Mouse (Mus musculus) forebrain, embryonic 16.5 days (tissue): ENCODE data around the gene Hltf. TPM values are rescaled to one million over a fixed set of nuclear protein-coding genes. Genes with fewer than 3 reads are reported as not detected.
"Not testable (repeated sequence)": the region's sequence is repeated elsewhere in the genome, so short reads cannot be mapped to it uniquely, and the experiment has no call there.

Source experiments
- ATAC-seq: fragments of 200-750 bp; cut with Nextera tagmentation; 2 replicates; pipeline ENCODE4 v1.8.0; 2017; ENCODE audit warnings: mild to moderate bottlenecking, moderate library complexity
- H3K27ac ChIP-seq: fragments of 300-500 bp; sonication (generic); 2 replicates; pipeline ENCODE4 v1.5.1; 2014; ENCODE audit warnings: low read length, control low read depth
- H3K27me3 ChIP-seq: fragments of 300-500 bp; sonication (generic); replicated peaks from 2 replicates; pipeline ENCODE4 v1.6.1; 2014; ENCODE audit warnings: low read length; ENCODE audit not compliant: control insufficient read depth, insufficient read depth
- H3K36me3 ChIP-seq: fragments of 300-500 bp; sonication (generic); 2 replicates; pipeline ENCODE4 v1.6.1; 2014; ENCODE audit not compliant: control insufficient read depth, insufficient read depth
- H3K4me1 ChIP-seq: fragments of 300-500 bp; sonication (generic); replicated peaks from 2 replicates; pipeline ENCODE4 v1.6.1; 2014; ENCODE audit warnings: low read length; ENCODE audit not compliant: control insufficient read depth, insufficient read depth
- H3K4me2 ChIP-seq: fragments of 300-500 bp; sonication (generic); 2 replicates; pipeline ENCODE4 v1.6.1; 2014; ENCODE audit warnings: mild to moderate bottlenecking, low read length, control low read depth
- H3K4me3 ChIP-seq: fragments of 300-500 bp; sonication (generic); replicated peaks from 2 replicates; pipeline ENCODE4 v1.5.1; 2014; ENCODE audit warnings: mild to moderate bottlenecking, low read length, control low read depth
- H3K9ac ChIP-seq: fragments of 300-500 bp; sonication (generic); replicated peaks from 2 replicates; pipeline ENCODE4 v1.6.1; 2014; ENCODE audit warnings: low read depth, low read length, control low read depth
- H3K9me3 ChIP-seq: fragments of 300-500 bp; sonication (generic); 2 replicates; pipeline ENCODE4 v1.6.1; 2016; ENCODE audit warnings: low read length; ENCODE audit not compliant: control insufficient read depth
- WGBS: fragments of 180-500 bp; shearing (Covaris S2); extraction: QIAGEN DNeasy Blood & Tissue Kit; methylation state at CpG from one replicate; pipeline ENCODE4 v1.1.7; 2014; 5-methylcytosine and 5-hydroxymethylcytosine counted together
- polyA plus RNA-seq: library from polyadenylated mRNA; unstranded; fragments of >200 nt; fragmentation: Nextera tagmentation; extraction: Ambion mirVana; gene quantifications from 2 replicates; pipeline ENCODE4 v1.2.1, GENCODE M21; 2015

Gene Hltf
- polyA plus RNA-seq, 1 experiment from 2014 or later: 24.6 TPM

DNA sequence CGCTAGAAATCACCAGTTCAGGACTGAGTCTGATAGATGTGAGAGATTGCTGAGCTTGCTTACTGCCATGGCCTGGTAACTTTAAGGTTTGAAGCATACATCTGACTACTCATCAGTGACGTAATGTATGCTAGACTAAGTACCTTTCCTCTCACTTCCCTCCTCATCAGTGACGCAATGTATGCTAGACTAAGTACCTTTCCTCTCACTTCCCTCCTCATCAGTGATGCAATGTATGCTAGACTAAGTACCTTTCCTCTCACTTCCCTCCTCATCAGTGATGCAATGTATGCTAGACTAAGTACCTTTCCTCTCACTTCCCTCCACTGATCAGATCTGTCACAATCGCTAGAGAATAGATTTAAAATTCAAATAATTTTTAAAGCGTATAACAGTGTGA is 64.0 kb downstream of the Hltf start:
- not testable (repeated sequence) for ATAC-seq, H3K9ac ChIP-seq, H3K4me2 ChIP-seq, H3K4me1 ChIP-seq, H3K9me3 ChIP-seq, H3K36me3 ChIP-seq, H3K4me3 ChIP-seq, H3K27ac ChIP-seq, H3K27me3 ChIP-seq
- WGBS: 89% methylated on average over 5 of the region's 5 CpGs

- no peaks in the 10 kb centered on the region for H3K4me1 ChIP-seq
- H3K4me2 ChIP-seq: no peak overlapping the region
- H3K4me3 ChIP-seq: no peak overlapping the region
- H3K27me3 ChIP-seq: no peaks in the 10 kb centered on the region
- no peaks in the 10 kb centered on the region for H3K9me3 ChIP-seq
- H3K27ac ChIP-seq: no peak overlapping the region
- WGBS: 88% methylated on average over 5 of the region's 5 CpGs
- H3K36me3 ChIP-seq: 0 out of 2 replicates have a peak, but pooled peaks cover 2% of the 10 kb centered on the region
- no peak overlapping the region for H3K9ac ChIP-seq
- ATAC-seq: 0 out of 2 replicates have a peak, but pooled peaks have one; percentile 40
Measured at GRCm38 (mm10) chr3:20125604-20126003, 68.0 kb downstream of the Hltf start.

- no peak for ATAC-seq
- H3K36me3 ChIP-seq: 0 out of 2 replicates have a peak, but pooled peaks cover 1% of the 10 kb centered on the region
- H3K9ac ChIP-seq: no peak overlapping the region
- H3K27ac ChIP-seq: no peak overlapping the region
- H3K27me3 ChIP-seq: no peaks in the 10 kb centered on the region
- H3K4me1 ChIP-seq: no peaks in the 10 kb centered on the region
- no peak overlapping the region for H3K4me3 ChIP-seq
- WGBS: 53% methylated on average over 2 of the region's 2 CpGs
- H3K9me3 ChIP-seq: no peaks in the 10 kb centered on the region
- no peak overlapping the region for H3K4me2 ChIP-seq
Measured at GRCm38 (mm10) chr3:20127047-20127595, 69.5 kb downstream of the Hltf start.

GRCm38 (mm10) chr3:20129491-20129890 is 71.9 kb downstream of the Hltf start:
- H3K4me3 ChIP-seq: no peak overlapping the region
- no peaks in the 10 kb centered on the region for H3K36me3 ChIP-seq
- no peak overlapping the region for H3K9ac ChIP-seq
- no peak for ATAC-seq
- H3K9me3 ChIP-seq: no peaks in the 10 kb centered on the region
- no peak overlapping the region for H3K4me2 ChIP-seq
- H3K4me1 ChIP-seq: no peaks in the 10 kb centered on the region
- 94% methylated on average over 5 of the region's 5 CpGs for WGBS
- no peak overlapping the region for H3K27ac ChIP-seq
- no peaks in the 10 kb centered on the region for H3K27me3 ChIP-seq

GRCm38 (mm10) chr3:20130456-20131349 is 73.1 kb downstream of the Hltf start:
- Histone ChIP-seq H3K9me3 (no peaks in the 10 kb centered on the region), H3K4me3 (no peak overlapping the region), H3K4me1 (no peaks in the 10 kb centered on the region), H3K36me3 (no peaks in the 10 kb centered on the region), H3K4me2 (no peak overlapping the region), H3K27me3 (no peaks in the 10 kb centered on the region), H3K27ac (no peak overlapping the region), H3K9ac (no peak overlapping the region)
- WGBS: 98% methylated on average over 8 of the region's 8 CpGs
- ATAC-seq: no peak

DNA sequence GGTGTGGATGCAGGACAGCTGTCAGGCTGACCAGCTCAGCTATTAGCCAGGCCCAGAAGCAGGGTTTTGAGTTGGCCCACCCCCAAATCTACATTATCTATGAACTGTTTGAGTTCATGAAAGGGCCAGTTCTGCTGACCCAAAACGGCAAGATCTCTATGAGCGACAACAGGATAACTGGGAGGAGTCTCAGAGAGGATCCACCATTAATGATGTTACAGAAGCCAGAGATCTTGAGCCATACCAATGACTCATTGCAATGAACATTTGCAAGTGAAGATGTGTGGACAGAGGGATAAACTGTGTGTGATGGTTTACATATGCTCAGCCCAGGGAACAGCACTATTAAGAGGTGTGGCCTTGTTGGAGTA is 73.7 kb downstream of the Hltf start:
- Histone ChIP-seq H3K36me3 (no peaks in the 10 kb centered on the region), H3K4me3 (no peak overlapping the region), H3K9ac (no peak overlapping the region), H3K4me2 (no peak overlapping the region), H3K9me3 (no peaks in the 10 kb centered on the region), H3K27me3 (no peaks in the 10 kb centered on the region), H3K4me1 (no peaks in the 10 kb centered on the region), H3K27ac (no peak overlapping the region)
- no peak for ATAC-seq
- 87% methylated on average over 2 of the region's 2 CpGs for WGBS

DNA sequence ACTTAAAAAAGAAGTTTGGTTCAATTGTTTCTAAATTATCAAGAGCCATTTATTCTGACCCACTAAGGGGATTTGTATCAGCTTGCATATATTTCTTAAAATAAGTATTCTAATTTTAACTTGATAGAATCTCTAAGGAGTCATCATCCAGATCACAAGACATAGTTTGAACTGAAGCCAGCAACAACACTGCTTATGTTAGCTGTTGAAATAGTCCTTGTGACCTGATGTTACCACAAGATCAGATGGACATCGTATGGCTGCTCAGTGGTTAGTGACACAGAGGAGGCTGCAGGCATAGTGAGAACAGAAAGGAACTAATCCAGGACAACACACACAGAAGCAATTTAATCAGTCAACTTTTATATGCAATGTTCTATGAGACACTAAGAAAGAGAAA is 75.1 kb downstream of the Hltf start:
- Histone ChIP-seq H3K36me3 (no peaks in the 10 kb centered on the region), H3K27ac (no peak overlapping the region), H3K9ac (no peak overlapping the region), H3K4me1 (no peaks in the 10 kb centered on the region), H3K27me3 (no peaks in the 10 kb centered on the region), H3K4me3 (no peak overlapping the region), H3K4me2 (no peak overlapping the region), H3K9me3 (no peaks in the 10 kb centered on the region)
- 97% methylated on average over 1 of the region's 1 CpGs for WGBS
- no peak for ATAC-seq

GRCm38 (mm10) chr3:20133745-20134144 is 76.1 kb downstream of the Hltf start:
- H3K9ac ChIP-seq: no peak overlapping the region
- no peaks in the 10 kb centered on the region for H3K27me3 ChIP-seq
- no peaks in the 10 kb centered on the region for H3K9me3 ChIP-seq
- H3K27ac ChIP-seq: no peak overlapping the region
- no peaks in the 10 kb centered on the region for H3K36me3 ChIP-seq
- H3K4me2 ChIP-seq: no peak overlapping the region
- 81% methylated on average over 1 of the region's 1 CpGs for WGBS
- H3K4me3 ChIP-seq: no peak overlapping the region
- ATAC-seq: no peak
- H3K4me1 ChIP-seq: no peaks in the 10 kb centered on the region

- ATAC-seq: no peak
- WGBS: 82% methylated on average over 3 of the region's 3 CpGs
Measured at GRCm38 (mm10) chr3:20134545-20134944, 76.9 kb downstream of the Hltf start.

More at GRCm38 (mm10) chr3:20134545-20134944, 76.9 kb downstream of the Hltf start:
- no peak overlapping the region for H3K9ac ChIP-seq
- H3K4me2 ChIP-seq: no peak overlapping the region
- no peak overlapping the region for H3K27ac ChIP-seq
- no peaks in the 10 kb centered on the region for H3K9me3 ChIP-seq
- no peaks in the 10 kb centered on the region for H3K4me1 ChIP-seq
- H3K36me3 ChIP-seq: no peaks in the 10 kb centered on the region
- no peak overlapping the region for H3K4me3 ChIP-seq
- H3K27me3 ChIP-seq: no peaks in the 10 kb centered on the region
